Mouse (Mus musculus): ENCODE measurements around the gene Zfp462.

- TF ChIP-seq ZC3H11A (IDR thresholded peaks at IDR 0.05; ENCODE audit: borderline replicate concordance, low read depth, low read length) (no peak), MAFK (IDR thresholded peaks at IDR 0.05; ENCODE audit: insufficient read depth, low read depth, low read length) (no peak), ZNF384 (IDR thresholded peaks at IDR 0.05; ENCODE audit: low read depth, low read length) (no peak)
Measured at GRCm38 (mm10) chr4:54972827-54973560, 28.1 kb downstream of the Zfp462 start.

All from ES-E14 (cell line).